Mouse (Mus musculus) frontal cortex, postnatal 10 days (tissue): ENCODE results near the gene Srebf2.
"Not testable (repeated sequence)": the region's sequence is repeated elsewhere in the genome, so short reads cannot be mapped to it uniquely, and the experiment has no call there.

Experiments used
- DNase-seq, 2 experiments: peaks; one replicate each; pipeline ENCODE4 v3.0.0; 2022; ENCODE audit warnings: low spot score in 2 of 2, mixed read lengths in 1 of 2

The Srebf2 gene

DNA sequence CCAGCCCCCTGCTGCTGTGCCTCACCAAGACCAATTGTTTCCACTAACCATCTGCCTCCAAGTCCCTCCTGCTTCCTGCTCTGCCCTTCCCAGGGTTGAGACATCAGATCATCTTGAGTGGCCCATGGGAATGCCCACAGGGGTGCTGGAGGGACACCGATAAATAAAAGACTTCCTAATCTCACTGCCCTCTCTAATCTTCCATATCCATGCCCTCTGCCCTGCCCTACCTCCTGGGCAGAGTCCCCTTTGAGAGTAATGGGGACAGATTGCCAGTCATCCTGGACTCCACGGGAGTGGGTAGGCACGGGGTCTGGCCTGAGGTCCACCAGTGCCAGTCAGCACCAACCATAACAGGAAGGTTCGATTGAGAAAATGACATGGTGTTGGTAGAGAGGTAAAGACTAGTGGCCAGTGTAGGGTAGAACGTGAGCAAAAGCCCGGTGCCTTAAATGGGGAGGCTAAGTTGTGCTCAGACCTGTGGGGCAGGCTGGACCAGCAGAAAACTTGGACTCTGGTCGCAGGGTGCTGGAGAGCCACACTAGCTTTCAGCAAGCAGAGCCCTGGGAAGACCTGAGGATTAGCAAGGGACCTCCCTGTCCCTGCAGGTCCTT lies 77.7 kb downstream of the Srebf2 start:
- DNase-seq, result no peak

DNA sequence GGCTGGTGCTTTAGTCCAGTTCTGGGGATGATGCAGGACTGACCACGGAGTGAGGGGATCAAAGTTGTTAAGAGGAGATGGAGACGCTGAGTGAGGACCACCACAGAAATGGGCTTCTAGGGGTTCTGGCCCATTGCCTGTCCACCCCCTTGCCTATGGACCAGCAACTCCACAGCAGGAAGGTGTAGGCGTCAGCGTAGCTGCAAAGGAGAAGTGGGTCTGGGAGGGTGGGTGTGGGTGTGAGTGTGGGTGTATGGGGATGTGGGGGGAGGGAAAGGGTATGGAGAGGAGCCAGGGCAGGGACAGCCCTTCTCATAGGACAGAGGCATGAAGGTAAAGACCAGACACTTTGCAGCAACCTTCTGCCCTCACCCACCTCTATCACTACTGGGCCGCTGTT lies 78.8 kb downstream of the Srebf2 start:
- no peak for DNase-seq

DNA sequence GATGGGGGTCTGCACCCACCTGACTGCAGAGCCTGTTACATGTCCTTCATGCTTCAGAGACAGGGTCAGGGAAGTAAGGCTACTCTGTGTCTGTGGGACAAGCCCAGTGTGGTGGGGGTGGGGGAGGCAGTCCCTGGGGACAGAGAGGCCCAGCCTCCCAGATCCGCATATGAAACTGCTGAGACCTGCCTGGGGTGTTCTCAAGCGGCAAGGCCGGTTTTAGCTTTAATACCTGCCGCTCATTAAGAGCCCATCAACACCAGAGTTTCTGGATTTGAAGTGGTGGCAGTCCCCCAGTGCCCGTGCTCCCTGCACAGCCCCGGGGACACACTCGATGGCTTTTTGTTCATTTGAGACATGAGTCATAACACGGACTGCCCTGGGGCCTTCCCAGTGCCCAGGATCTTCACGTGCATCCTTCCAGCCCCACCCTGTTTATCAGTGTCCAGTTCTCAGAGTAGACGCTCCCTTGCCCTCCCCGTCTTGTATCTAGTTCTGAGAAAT lies 82.6 kb downstream of the Srebf2 start:
- no peak for DNase-seq

DNA sequence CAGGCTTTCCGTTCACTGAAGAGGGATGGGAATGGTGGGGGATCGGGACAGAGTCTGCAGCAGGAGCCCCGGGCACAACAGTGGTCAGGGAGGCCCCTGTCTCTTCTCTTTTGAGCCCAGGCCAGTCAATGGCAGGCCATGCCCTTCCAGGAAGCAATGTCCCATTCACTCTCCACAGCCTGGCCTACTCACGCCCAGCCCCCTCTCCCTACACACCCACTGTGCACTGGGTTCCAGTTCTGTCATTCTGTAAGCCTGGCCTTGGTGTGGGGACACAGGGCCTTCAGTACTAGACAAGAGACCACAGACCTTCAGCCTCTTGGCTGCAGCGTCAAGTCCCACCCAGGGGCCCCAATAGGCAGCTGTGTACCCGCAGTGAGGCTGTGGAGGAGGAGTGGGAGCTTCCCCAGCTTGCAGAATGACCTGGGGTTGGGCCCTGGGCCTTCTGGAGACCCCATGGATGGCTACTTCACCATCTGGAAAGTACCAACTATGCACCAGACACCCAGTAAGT lies 83.2 kb downstream of the Srebf2 start:
- DNase-seq, result no peak

DNA sequence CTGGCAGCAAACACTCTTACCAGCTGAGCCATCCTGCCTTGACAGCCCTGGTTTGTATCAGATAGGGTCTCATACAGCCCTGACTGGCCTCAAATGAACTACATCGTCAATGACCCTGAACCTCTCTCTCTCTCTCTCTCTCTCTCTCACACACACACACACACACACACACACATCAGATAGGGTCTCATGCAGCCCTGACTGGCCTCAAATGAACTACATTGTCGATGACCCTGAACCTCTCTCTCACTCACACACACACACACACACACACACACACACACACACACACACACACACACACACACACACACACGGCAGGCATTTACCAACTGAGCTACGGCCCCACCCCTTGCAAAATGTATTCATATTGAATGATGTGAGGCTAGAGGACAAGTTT lies 84.1 kb downstream of the Srebf2 start:
- DNase-seq, result no peak

DNA sequence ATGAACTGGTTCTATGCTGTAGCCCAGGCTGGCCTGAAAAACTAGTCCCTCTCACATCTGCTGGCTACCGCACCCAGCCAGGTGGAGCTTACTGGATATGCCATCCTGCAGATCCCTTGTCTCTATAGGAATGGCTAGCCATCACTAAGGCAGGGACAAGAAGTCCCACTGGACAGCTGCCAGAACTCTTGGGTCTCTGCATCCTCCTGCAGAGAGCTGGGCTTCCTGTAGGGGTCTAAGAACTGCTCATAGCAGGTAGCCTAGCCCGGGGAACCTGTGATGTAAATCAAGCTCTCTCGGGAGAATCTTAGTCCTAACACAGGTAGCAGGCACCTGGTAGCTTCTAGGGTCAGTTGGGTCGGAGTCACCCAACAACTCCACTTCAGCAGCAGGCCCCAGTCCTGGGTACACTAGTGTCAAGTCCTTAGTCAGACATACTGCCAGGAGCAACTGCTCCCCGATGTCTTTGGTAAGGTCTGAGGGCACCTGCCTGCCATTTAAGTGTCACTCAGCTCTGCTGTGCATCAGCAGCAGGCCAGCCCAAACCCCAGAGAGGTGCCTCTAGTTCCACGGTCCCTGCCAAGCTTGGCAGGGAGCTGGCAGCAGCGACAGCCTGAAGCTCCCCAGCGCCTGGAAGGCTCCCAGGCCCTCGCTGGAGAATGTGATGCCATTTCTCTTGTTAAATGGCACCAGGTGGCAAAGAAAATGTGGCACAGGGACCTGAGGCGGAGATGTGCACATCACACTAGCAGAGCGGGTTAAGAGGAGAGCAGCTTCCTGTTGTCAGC lies 84.8 kb downstream of the Srebf2 start:
- no peak for DNase-seq

DNA sequence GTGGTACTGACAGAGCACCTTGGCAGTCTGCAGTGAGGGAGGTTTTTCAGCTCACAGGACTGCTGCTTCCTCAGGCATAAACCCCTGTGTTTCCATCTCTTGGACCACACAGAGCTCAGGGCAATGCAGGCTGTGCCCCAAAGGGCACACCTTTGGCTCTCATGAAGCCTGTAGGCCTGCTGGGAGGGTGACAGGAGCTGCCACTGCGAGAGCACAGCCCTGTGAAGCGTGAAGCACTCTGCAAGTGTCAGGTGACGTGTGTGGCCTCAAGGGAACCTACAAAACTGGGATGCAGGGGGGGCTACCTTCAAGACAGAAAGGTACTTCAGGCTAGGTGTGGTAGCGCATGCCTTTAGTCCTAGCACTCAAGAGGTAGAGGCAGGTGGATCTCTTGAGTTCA lies 85.7 kb downstream of the Srebf2 start:
- no peak for DNase-seq

DNA sequence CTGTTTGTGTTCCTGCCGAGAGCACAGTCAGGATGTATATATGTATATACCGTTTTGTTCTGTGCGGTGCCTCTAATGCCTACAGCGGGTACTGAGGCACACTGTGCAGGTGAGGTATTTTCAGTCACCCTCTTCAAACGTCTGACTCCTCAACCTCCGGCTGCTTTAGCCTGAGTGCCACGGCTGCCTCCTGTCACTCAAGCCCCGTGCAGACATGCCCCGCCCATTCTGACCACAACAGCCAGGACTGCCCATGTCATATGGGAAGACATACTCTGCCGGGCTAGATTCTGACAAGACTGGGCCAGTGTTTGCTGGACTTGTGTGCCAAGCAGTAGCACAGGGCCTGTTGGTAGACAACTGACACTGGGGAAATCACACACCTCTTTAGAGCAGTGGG lies 88.7 kb downstream of the Srebf2 start:
- no peak for DNase-seq

DNA sequence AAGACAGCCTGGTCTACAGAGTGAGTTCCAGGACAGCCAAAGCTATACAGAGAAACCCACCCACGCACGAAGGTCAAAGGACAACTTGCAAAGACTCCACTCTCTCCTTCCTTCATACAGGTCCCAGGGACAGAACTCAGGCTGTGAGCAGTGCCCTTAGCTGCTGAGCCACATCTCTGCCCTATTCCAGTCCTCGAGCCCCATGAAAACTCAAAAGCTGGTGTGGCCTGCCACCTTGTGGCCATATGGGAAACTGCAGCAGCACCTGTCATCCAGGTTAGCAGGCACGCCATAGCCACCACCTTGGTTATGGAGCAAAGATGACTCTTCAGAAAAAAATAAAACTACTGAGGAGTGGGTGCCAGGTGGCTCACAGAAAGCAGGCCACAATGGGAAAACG lies 89.6 kb downstream of the Srebf2 start:
- peak in 1 of 2 experiments; percentile 82 for DNase-seq

DNA sequence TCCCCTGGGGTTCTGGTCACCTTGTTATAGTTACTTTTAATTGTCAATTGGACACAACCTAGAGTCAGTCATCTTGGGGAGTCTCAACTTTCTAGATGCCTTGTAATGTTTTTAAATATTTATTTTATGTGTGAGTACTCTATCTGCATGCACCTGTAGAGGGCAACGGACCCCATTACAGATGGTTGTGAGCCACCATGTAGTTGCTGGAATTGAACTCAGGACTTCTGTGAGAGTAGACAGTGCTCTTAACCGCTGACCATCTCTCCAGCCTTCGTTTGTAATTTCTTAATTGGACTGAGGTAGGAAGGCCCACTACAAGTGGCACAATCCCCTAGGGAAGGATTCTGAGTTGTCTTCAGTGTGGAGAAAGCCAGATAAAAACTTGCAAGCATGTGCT lies 96.3 kb downstream of the Srebf2 start:
- no peak for DNase-seq

DNA sequence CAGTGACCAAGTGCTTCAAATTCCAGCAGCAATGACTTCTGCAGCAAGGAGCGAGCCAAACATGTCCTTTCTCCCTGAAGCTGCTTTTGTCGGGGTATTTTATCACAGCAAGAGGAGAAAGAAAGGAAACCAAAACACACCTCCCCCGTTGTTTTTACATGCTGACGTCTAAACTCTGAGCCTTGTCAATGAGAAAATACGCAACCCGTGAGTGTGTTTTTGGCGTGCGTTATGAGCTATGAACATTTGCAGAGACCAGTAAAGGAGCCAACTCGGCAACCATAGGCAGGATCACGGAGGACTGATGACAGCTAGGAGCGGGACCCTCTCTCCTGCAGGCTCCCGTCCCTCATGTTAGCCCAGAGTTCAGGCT lies 96.7 kb downstream of the Srebf2 start:
- DNase-seq, result no peak

DNA sequence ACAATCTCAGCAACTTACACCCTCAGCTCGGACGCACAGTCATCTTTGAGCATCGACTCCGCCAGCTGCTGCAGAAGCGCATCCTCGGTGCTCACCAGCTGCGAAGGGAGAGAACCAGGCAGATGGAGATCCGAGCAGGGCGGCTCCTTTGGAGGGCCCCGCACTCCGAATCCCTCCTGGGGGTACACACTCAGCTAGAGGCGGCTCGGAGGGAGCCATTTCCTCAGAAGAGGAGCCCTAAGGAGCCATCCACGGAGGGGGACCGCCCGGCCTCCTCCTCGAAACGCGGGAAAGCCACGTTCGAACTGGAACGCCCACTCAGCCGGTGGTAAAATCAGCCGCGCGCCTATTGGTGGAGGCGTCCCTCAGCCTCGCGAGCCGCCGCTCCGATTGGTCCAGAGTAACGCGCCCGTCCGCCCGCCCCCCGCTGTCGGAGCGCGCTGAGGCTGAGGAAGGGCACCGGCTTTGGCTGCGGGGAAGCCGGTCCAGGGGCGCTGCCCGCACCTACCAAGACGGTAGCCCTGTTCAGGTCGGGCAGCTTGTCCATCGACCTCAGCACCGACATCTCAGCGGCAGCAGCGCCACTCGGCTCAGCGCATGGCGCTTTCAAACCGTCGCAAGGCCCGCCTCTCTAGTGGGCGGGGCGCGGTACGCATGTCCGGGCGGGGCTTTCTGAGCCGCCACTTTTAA lies 97.3 kb downstream of the Srebf2 start, which contains the start of gene Cenpm:
TSS of gene Cenpm (minus strand) at position 634 of the 690 bp plus-strand sequence.
- peak; percentile 85 to 92 for DNase-seq

DNA sequence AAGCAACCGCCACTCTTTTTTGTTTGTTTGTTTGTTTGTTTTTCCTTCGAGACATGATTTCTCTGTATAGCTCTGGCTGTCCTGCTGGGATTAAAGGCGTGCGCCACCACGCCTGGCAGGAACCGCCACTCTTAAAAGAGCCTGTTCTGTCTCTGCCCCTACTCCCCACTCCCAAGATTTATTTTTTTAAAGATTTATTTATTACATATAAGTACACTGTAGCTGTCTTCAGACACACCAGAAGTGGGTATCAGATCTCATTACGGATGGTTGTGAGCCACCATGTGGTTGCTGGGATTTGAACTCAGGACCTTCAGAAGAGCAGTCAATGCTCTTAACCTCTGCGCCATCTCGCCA lies 97.8 kb downstream of the Srebf2 start:
- DNase-seq, result not testable (repeated sequence)

DNA sequence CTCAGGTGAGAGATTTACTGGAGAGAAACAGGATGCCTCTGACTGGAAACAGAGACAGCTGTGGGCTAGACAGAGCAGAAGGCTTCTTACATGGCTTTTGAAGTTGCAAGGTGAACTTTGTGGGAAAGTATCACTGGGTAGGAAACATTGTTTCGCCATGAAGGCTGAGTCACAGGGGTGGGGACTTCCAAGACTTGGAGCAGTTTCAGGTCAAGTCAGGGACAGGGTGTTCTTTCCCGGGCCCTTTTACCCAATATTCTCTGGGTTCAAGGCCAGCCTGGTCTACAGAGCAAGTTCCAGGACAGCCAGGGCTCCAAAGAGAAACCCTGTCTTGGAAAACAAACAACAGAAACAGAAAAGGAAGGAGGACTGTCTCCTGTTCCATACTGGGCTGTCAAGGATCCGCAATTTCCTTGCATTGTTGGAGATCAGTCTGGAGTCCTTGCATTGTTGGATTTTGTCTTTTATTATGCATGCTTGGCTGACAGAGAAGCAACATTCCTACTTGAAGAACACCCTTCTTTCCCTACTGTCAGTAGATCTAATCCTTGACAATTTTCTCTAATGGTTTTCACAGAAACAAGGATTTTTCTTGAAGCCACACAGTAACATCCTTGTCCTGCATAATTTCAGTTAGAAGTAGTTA lies 100.3 kb downstream of the Srebf2 start:
- DNase-seq, result no peak

DNA sequence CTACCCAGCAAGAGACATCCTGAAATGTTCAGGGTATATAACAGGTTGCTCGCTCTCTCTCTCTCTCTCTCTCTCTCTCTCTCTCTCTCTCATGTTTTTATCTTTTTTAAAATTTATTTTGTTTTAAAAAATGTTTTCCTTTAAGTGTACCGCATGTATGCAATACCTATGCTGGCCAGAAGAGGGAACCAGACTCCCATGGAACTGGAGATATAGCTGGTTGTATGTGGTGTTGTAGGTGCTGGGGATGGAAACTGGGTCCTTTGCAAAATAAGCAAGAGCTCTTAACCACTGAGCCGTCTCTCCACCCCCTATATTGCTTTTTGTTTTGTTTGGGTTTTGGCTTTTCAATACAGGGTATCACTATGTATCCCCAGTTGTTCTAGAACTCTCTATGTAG lies 104.6 kb downstream of the Srebf2 start:
- no peak for DNase-seq

DNA sequence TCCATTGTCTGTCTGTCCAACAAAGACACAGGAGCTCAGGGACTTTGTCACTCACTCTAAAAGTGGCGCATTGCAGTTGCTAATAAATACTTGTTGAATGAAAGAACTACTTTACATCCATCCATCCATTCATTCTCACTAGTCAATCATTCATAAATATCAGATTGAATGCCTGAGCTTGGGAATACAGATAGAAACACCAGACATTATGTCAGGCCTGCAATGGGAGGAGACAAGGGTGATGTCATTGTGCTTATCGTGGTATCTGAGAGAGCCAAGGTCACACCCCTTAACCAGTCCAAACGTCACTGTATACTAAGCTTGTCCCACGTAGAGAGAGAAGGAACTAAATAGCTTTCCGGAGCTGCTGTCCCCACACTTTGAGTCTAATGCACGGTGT lies 105.1 kb downstream of the Srebf2 start, which contains the start of gene 1500009C09Rik:
TSS of gene 1500009C09Rik (plus strand) at position 301 of the 400 bp plus-strand sequence.
- no peak for DNase-seq
